Mouse (Mus musculus): Measurements from ENCODE around the gene Uvrag.

Uvrag gene

DNA sequence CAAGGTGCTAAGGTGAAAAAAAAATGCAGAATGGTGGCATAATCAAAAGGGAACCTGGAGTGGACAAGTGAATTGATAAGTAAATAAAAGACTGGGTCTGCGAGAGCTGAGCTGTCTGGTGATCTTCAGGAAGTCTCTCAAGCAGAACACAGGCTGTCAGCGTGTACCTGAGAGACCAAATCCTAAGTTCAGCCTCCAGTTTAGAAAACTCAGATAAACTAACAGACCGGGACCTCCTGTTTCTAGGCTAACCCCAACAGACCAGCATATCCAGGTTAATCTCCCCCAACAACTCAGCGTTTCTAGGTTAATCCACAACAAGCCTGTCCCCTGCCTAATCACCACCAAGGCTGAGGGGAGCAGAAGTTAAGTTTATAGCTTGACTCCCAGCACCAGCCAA is 87.3 kb downstream of the Uvrag start:
- peak; percentile 18 to 19 for DNase-seq

DNA sequence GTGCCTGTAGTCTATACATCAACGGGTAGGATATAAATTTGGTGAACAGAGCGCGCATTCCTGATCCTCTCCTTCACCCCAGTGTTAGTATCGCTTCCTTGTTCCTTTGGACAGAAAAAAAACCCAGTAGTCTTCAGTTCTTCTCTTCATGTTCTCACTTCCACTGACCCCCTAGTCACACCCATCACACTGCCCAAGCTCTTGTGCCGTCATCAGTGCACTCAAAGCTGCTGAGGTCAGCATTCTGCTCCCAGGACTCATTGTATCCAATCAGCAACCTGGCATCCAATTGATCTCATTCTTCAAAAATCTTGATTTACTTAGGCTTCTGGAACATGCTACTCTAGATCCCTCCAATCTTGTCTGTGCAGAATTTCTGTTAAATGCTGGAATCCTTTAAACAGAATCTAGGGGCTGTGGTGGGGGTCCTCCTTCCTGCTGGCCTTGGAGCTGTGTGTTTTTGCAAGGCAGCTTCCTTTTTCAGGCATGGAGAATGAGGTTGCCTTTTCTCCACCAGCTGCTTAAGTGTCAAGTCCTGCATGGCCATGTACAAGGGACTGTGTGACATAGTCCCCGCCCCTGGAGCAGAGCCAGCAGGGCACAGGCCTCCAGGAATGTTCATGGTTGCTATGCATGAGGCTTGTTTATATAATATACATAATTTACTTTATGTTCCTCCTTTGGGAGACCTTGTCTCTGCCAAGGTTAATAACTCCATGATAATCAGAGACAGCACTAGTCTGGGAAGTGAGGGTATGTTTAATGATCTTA is 88.3 kb downstream of the Uvrag start:
- DNase-seq, result peak in 1 of 2 experiments; percentile 54

DNA sequence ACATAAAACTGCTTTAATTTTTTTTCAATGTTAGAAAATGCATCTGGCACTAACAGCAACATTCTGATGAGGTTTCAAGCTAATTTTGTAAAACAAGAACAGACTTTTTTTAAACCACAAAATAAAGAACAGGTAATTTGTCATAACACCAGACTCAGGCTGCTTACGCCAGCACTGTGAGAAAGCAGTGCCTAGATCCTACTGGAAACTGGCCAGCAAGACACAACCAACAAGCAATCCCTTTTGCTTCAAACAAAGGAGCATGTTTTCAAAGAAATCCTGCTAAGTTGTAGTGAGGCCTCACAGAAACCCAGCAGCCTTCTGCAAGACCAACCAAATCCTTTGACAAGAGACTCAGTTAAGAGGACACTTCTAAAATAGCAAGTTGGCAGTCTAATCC is 90.1 kb downstream of the Uvrag start:
- no peak for DNase-seq

DNA sequence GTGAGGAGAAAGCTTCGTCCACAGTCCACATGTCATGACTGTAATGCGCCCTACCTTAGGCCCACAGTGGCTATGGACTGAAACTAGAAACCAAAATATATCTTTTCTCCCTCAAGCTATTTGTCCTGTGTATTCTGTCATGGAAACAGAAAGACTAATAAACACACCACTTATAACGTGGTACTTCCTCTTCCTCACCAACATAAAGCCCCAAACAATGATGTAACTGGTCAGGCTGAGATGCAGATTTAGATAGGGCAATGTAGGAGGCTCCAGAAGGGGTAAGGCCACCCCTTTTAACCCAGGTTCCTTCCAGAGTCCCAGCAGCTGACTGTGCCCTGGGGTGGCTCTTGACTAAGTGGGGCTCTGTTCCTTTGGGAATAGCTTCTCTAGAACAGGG is 91.0 kb downstream of the Uvrag start:
- DNase-seq, result no peak

DNA sequence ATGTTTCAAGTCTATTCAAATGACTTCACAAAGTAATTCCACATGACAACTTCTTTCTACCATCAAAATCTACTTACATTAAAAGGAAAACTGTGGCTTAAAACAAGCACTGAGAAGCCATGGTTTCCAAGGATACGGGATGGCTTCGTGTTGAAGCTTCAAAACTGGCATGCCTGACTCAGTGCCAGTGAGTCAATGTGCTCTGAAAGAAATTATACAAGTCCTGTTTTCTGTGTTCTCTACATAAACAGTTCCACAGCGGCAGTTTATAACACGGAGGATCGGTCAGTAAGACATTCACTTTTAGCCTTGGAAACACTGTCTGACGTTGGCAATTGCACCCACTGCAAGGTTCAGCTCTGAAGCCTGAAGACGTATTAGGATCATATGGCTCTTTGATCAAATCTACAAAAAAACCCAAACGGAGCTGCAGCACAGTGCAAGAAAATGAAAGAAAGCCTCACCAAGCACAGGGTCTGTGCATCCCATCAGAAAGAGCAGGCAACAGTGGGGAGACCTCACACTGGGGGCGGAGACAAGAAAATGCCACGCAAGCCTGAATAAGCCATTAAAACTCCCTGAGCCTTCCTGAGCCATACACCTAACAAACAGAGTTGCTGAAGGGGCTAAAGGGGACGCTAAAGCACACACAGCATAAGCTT is 94.3 kb downstream of the Uvrag start:
- no peak for DNase-seq

DNA sequence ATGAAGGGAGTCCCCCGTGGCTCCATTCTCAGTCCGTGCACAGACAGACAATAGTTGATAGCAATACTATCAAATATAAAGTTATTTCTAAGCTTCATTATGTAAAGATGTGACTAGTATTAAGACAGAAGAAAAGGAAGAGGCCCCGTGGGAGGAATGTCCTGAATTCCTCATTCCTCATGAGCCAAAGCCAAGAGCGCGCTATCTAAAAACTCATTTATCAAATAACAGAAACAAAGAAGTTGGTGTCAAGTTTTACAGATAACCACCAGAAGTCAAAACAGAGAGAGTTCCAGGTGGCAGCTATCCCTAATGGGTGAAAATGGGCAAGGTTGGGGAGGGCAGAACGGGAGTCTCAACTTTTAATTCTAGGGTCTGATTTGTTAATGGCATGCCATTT is 95.4 kb downstream of the Uvrag start:
- DNase-seq, result no peak

DNA sequence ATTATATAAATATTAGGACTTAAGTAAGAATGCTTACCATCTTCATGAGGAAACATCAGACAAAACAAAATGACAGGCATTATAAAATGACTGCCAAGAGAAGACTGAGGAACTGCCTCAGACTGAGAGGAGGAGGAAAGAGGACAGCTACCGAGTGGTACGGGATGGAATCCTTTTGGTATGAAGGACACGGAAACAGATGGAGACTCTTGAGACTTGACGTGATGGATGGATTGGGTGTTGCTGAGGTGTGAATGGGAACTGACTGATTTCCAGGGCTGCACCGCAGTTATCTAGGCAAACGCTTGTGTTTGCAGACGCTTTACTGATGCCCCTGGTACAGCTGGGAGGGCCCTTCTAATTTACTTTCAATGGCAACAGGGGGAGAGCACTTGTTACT is 97.0 kb downstream of the Uvrag start:
- no peak for DNase-seq

DNA sequence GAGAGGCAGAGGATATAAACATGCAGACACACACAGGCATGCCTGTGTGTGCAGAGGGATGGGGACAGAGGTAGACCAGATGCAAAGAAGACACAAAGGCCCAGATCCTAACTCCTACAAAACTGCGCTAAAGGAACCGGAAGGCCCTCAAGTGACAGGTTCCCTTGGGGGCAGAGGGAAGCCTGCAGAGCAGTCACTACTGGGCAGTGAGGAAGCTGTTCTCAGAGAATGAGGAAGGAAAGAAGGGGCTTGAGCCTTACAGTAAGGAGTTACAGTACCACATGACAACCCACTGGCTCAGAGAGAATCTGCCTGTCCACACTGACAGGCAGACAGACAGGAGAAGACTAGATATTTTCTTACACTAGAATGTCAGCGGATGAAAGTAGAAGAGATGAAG is 97.6 kb downstream of the Uvrag start:
- no peak for DNase-seq

DNA sequence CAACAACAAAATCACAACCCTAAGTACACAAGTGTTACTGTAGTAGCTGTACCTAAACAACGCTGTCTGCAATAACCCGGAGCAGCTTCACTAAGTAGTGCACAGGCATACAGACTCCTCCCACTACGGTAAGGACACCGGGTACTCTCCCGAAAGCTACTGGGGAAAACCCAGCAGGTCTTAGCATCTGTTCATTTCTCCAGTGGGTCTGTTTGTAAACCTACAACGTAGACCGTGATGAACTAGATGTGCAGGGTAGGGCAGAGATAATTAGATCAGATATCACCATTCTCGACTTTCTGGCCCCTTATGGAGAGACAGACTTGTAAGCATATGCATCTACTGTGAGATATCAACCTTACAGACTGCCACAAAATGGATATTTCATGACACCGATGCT is 99.1 kb downstream of the Uvrag start:
- no peak for DNase-seq

DNA sequence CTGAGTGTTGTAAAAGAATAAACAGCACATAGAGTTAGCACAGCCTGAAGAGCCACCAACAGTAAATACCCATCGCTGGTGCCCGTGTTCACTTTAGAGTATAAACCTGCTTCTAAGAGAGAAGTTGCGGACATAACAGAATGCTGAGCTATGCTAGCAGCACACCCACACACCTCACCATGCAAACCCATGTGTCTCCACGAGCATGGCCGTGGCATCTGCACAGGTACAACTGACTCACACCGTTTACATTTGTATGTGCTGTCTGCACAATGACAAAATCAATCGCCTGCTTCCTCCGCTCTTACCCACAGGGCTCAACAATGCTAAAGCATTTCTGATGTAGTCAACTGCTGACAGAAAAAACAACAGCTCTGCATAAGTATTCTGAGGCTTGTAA is 101.0 kb downstream of the Uvrag start:
- DNase-seq, result no peak

DNA sequence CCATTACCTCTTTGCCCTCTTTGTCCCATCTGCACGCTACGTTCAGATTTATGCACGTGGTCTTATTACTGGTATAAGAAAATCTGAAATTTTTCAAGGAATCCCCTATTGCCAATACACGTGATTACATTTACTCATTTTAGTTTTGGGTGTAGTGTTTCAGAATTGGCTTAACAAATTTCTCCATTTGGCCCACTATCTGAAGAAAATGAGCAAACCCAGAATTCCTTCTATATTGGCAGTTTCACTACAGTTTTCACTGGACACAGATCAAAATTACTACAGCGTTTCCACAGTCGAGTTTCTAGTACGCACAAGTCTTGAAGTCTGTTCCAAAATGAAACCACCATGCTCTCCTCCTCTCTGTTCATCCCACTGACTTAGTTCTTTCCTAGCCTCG is 104.7 kb downstream of the Uvrag start:
- no peak for DNase-seq

DNA sequence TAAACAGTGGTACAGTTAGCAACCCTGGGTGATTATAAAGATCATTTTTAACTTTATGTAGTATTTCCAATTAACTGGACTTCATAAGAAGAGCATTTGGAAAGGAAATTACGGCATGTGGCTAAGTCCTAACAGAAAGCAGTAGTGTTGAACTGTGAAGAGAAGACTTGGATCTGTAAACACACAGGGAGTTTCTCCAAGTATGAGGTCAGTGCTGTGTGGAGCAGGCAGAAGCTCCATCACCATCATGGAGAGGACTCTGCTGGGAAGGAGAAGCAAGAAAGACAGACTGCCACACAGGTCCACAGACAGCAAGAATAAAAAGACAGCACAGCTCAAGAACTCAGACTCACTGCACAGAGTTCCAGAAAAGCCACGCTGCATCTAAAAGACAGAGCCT is 106.0 kb downstream of the Uvrag start:
- DNase-seq, result no peak

DNA sequence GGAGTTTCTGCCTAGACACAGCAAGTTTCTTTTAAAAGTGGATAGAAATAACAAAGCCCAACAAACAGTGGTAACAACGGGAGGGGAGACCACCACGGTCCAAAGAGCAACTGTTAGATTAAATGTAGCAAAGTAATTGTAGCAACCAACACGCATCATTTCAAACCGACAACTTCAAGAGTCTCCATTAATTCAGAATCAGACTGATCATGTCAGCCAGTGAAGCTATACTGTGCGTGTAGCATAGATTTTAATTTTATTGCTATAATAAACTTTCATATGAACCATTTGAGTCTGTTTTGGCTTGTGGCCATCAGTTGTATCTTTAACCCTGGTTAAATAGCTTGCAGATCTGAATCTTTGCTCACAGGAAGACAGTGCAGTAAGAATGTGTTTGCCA is 107.1 kb downstream of the Uvrag start:
- DNase-seq, result no peak

DNA sequence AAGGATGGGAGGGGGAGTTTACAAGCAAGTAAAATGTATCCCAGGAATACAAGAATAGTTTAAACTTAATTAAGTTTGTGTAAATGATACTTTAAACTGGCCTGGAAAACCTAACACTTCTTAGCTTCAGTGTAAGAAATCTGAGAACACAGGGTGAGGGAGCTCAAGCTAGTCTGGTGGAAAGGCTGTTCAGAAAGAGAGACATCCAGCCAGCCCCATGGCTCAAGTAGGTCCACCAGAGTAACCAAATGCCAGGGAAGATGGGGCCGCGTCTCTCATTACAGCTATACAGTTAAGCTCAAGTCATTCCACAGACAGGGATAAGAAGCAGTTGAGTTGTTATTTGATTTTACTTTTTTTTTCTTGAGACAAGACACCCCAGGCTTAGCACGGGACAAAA is 107.6 kb downstream of the Uvrag start:
- no peak for DNase-seq

DNA sequence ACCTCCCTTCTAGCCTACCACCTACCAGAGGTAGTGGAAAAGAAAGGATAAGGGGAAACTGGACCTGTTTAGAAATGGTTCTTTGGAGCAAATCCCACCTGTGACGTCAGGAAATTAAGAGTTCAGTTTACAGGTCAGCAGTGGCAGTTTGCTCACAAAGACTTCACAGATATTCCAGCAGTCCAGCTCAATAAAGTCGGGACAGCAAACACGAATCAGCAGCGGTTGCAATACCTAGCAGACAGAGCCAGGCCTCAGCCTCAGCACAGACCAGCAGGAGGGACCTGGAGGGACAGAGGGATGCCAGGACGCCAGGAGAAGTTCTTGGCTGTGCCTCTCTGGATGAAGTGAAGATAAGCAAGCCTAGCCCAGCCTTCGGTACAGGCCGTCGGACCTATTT is 108.9 kb downstream of the Uvrag start:
- DNase-seq, result no peak

DNA sequence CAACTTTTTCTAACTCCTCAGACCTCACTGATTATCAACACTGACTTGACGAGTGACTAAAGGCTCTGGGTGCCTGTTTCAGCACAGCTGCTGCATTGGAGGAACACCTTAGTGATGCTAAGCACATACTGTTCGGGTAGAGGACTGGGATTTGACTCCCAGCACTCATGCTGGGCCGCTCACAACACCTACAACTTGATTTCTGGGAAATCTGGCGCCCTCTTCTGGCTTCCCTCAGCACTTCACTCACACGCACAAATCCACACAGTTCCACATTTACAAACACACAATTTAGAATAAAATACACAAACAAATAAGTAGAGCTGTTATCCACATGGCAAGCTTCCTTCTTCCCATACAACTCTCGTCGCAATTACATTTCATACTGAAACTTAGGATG is 112.8 kb downstream of the Uvrag start:
- peak in 1 of 2 experiments; percentile 19 for DNase-seq

DNA sequence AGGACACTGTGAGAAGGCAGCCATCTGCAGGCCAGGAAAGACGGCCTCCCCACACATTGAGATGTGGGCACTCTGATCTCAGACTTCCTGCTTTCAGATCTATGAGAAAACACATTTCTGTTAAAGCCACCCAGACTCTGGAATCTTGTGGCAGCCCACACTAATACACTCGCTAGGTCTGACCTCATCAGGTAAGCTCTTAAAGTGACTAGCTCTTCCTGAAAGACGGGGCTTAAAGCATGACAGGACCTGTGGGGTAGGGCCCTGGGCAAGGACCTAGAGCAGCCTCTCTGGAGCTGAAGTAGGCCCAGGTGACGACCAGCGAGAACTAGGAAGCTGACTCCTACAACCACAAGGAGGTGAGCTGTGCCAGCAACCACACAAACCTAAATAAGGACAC is 113.8 kb downstream of the Uvrag start:
- DNase-seq, result no peak

DNA sequence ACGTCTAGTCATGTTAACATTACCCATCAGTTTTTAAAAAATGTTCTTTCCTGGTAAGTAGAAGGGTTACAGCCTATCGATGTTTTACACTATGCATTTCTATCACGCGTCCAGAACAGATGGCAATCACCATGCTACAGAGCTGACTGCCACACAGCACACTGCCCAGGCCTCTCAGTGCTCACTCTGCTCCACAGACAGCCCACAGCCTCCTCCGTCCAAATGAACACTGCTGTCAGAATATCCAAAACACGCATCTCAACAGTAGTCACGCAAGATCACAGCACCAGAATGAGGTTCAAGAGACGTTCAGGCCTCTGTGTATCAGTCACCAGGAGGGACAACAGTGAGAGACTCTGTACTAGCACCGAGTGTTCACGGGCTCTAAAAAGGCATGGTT is 115.0 kb downstream of the Uvrag start:
- no peak for DNase-seq

DNA sequence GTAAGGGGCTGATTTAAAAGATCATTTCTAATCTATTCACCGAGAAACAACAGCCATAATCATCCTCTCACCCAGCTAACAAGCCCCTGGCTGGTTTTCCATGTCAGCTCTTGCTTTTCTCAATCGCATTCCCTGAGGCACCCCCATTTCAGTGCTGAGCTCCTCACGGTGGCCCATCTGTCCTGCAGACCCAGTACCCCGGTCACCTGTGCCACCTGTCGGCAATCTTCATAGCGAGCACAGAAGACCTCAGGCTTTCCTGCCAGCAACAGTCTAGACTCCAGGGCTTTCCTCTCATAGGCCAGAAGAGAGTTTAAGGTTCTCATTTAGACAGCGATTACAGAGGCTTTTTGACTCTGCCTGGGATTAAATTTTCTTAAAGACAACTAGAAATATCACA is 115.7 kb downstream of the Uvrag start:
- no peak for DNase-seq

DNA sequence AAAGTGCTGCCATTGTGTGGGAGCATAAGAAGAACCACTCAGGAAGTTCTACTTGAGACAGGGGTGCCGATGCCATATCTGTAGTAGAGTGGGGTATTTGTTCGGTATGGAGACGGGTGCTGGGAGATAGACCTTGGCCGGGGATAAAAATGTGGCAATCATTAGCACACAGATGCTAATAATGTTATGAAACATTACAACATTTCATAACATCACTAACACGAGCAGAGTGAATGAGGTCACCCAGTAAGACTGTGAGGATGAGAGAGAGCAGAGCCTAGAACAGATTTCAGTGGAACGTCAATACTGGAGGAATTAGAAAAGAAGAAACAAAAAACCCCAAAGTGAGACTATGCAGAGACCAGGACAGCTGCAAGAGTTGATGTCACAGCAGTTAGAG is 116.2 kb downstream of the Uvrag start:
- no peak for DNase-seq

DNA sequence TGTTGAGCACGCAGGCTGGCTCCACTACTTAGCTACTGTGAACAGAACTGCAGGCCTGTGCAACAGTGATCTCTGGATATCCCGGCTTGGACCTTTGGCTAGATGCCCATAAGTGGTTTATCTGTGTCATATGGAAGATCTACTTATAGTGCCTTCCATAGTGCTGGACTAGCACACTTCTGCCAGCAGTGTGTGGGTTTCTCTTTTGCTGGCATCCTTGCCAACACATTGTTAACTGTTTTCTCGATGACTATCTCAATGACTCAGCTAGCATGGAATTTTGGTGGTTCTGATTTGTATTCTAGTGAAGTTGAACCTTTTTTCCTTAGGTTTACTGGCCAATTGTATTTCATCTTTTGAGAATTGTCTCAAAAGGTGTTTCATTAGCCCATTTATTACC is 117.0 kb downstream of the Uvrag start:
- no peak for DNase-seq

DNA sequence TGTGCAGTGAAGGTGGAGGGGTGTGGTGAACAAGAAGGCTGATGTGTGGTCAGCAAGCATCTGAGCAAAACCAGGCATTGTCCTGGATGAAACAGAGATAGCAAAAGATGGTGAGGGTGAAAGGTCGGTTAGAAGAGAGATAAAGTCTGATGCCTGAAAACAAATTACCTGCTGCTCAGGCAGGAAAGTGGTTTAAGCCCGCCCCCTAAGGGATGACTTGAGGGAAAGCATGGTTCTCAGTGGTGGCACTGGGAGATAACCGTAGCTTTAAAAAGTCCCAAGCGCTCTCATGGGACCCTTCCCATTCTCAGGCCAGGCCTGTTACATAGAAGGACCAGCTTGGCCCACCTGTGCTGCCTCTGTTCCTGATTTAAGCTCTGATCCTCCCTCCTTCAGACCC is 119.7 kb downstream of the Uvrag start:
- DNase-seq, result no peak

DNA sequence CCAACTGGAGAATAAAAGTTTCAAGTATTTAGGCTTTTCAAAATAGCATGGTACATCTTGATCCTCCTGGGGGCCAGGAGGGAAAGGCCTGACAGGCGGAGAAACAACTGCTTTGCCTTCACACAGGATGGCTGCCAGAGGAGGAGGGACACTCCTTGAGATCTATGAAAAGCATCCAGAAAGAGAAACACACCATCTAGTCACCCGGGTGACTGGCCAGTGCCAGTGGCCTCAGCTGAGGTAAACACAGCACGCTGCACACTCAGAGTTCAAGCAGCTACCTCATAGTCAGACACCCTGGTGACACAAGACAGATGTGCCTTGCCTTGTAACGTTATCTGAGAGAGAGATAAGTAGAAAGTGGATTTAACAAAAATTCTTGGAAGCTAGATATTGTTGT is 120.6 kb downstream of the Uvrag start:
- no peak for DNase-seq

DNA sequence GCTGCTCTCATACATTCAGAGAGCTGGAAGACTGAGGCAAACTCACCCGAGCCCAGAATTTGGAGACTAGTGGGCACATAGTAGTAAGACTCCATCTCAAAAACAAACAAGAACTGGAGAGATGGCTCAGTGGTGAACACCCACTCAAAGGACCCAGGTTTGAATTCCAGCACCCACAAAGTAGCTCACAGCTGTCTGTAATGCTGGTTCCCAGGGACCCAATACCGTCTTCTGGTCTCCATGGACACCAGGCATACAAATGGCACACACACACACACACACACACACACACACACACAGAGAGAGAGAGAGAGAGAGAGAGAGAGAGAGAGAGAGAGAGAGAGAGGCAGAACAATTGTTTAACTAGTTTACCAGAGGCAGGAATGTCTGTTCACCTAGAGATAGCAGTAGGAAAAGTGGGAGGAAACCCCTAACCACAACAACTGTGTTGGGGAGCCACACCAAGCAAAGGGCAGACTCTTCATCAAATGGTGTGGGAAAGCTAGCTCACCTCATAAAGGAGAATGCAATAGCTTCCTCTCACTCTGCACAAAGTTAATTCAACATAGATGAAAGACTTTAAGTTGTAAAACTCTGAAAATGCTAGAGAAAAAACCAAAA is 123.6 kb downstream of the Uvrag start:
- no peak for DNase-seq

Data from kidney, postnatal 36 days (tissue).